Mouse (Mus musculus) ovary, adult 18-20 months (tissue): ENCODE data around the gene Card19.

ENCODE experiments used
- DNase-seq: peaks from one replicate; pipeline ENCODE4 v3.0.0; 2022; ENCODE audit warnings: low spot score, mixed read lengths

Gene Card19

GRCm38 (mm10) chr13:49171729-49172128 is 44.1 kb downstream of the Card19 start:
- no peak for DNase-seq

- no peak for DNase-seq
These were observed 45.2 kb downstream of the Card19 start for GRCm38 (mm10) chr13:49170623-49171022.

- peak; percentile 70 for DNase-seq
These were observed 46.2 kb downstream of the Card19 start for GRCm38 (mm10) chr13:49169448-49170207.

- no peak for DNase-seq
These were observed 48.8 kb downstream of the Card19 start for GRCm38 (mm10) chr13:49167081-49167480.

GRCm38 (mm10) chr13:49163645-49164044 is 52.2 kb downstream of the Card19 start:
- no peak for DNase-seq

- DNase-seq = no peak
These were observed 53.1 kb downstream of the Card19 start for GRCm38 (mm10) chr13:49162722-49163121.

- DNase-seq = no peak
These were observed 54.6 kb downstream of the Card19 start for GRCm38 (mm10) chr13:49161236-49161635.

GRCm38 (mm10) chr13:49158040-49158713 is 57.7 kb downstream of the Card19 start:
- DNase-seq = no peak

GRCm38 (mm10) chr13:49156645-49157044 is 59.2 kb downstream of the Card19 start:
- DNase-seq = no peak

GRCm38 (mm10) chr13:49154621-49155020 is 61.2 kb downstream of the Card19 start:
- no peak for DNase-seq

GRCm38 (mm10) chr13:49154028-49154427 is 61.8 kb downstream of the Card19 start:
- DNase-seq = no peak
